Mouse (Mus musculus) heart, embryonic 11.5 days (tissue): ENCODE measurements around the gene Gp1ba. TPM values are rescaled to one million over a fixed set of nuclear protein-coding genes. Genes with fewer than 3 reads are reported as not detected.

ENCODE experiments used
- ATAC-seq: fragments of 200-750 bp; cut with Nextera tagmentation; replicated peaks from 2 replicates; pipeline ENCODE4 v1.8.0; 2017; ENCODE audit warnings: moderate library complexity; ENCODE audit not compliant: insufficient number of reproducible peaks, low FRiP score, low TSS enrichment
- H3K27ac ChIP-seq: fragments of 300-500 bp; sonication (generic); 2 replicates; pipeline ENCODE4 v1.5.1; 2014; ENCODE audit warnings: mild to moderate bottlenecking, low read depth, low read length
- H3K27me3 ChIP-seq: fragments of 300-500 bp; sonication (generic); 2 replicates; pipeline ENCODE4 v1.6.1; 2014; ENCODE audit warnings: mild to moderate bottlenecking, low read length, mixed read lengths; ENCODE audit not compliant: control insufficient read depth, insufficient read depth
- H3K36me3 ChIP-seq: fragments of 300-500 bp; sonication (generic); 2 replicates; pipeline ENCODE4 v1.6.1; 2014; ENCODE audit warnings: mild to moderate bottlenecking, low read length, moderate library complexity, mixed read lengths; ENCODE audit not compliant: control insufficient read depth, insufficient read depth
- H3K4me1 ChIP-seq: fragments of 300-500 bp; sonication (generic); 2 replicates; pipeline ENCODE4 v1.6.1; 2014; ENCODE audit warnings: low read length; ENCODE audit not compliant: control insufficient read depth, insufficient read depth
- H3K4me2 ChIP-seq: fragments of 300-500 bp; sonication (generic); 2 replicates; pipeline ENCODE4 v1.6.1; 2014; ENCODE audit warnings: mild to moderate bottlenecking, moderate library complexity
- H3K4me3 ChIP-seq: fragments of 300-500 bp; sonication (generic); 2 replicates; pipeline ENCODE4 v1.5.1; 2014; ENCODE audit warnings: low read depth, low read length
- H3K9ac ChIP-seq: fragments of 300-500 bp; sonication (generic); 2 replicates; pipeline ENCODE4 v1.6.1; 2014; ENCODE audit warnings: mild to moderate bottlenecking, low read depth, low read length, moderate library complexity
- H3K9me3 ChIP-seq: fragments of 300-500 bp; sonication (generic); replicated peaks from 2 replicates; pipeline ENCODE4 v1.6.1; 2016; ENCODE audit warnings: low read length; ENCODE audit not compliant: control insufficient read depth
- WGBS: fragments of 180-500 bp; shearing (Covaris S2); extraction: QIAGEN DNeasy Blood & Tissue Kit; methylation state at CpG from one replicate; pipeline ENCODE4 v1.1.7; 2014; ENCODE audit not compliant: insufficient replicate concordance; 5-methylcytosine and 5-hydroxymethylcytosine counted together
- polyA plus RNA-seq: library from polyadenylated mRNA; unstranded; fragments of >200 nt; fragmentation: Nextera tagmentation; extraction: Ambion mirVana; gene quantifications from 2 replicates; pipeline ENCODE4 v1.2.1, GENCODE M21; 2014

The Gp1ba gene
- polyA plus RNA-seq, 1 experiment from 2014 or later = 2.6 TPM

DNA sequence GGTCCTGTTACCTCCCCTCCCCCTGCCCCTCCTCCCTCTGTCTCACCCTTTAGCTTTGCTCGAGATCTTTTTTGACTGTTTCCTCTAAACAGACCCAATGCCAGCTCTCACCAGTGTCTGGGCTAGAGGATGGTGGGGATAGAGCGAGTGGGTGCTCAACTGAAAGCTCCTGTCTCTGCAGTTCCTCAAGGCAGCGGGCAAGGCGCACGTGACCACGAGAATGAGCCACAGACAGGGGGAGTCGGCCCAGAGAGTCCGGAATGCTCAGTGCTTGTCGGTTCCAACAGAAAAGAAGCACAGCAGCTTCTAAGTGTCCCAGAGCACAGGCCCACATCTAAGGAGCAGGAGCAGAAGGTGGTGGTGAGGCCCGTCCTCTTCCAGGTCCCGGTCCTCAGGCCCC is 35.6 kb downstream of the Gp1ba start:
- no peak overlapping the region for H3K27ac ChIP-seq
- H3K36me3 ChIP-seq = peaks cover 17% of the 10 kb centered on the region
- H3K9me3 ChIP-seq = no peaks in the 10 kb centered on the region
- no peak overlapping the region for H3K9ac ChIP-seq
- no peak overlapping the region for H3K4me2 ChIP-seq
- no peak for ATAC-seq
- 60% methylated on average over 11 of the region's 11 CpGs for WGBS
- H3K4me1 ChIP-seq = peaks cover 12% of the 10 kb centered on the region
- H3K27me3 ChIP-seq = no peaks in the 10 kb centered on the region
- no peak overlapping the region for H3K4me3 ChIP-seq

DNA sequence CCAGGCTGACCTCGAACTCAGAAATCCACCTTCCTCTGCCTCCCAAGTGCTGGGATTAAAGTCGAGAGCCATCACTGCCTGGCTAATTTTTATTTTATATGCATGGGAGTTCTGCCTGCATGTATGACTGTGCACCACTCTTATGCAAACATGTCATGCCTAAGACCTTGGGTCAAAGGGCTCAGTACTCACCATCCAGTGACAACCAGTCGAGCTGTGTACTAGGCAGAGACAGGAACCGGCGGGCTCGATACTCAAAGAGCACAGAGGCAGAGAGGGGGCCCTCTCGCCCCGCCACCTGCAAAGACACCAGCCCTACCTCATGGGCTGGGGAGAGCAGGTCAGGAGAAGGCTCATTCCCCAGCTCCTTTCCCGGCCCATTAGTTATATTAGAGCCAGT is 39.2 kb downstream of the Gp1ba start:
- peaks cover 5% of the 10 kb centered on the region for H3K4me1 ChIP-seq
- H3K27me3 ChIP-seq = no peaks in the 10 kb centered on the region
- H3K27ac ChIP-seq = no peak overlapping the region
- no peaks in the 10 kb centered on the region for H3K9me3 ChIP-seq
- H3K4me3 ChIP-seq = no peak overlapping the region
- H3K4me2 ChIP-seq = no peak overlapping the region
- WGBS = 69% methylated on average over 9 of the region's 9 CpGs
- no peak for ATAC-seq
- peaks cover 18% of the 10 kb centered on the region for H3K36me3 ChIP-seq
- no peak overlapping the region for H3K9ac ChIP-seq

DNA sequence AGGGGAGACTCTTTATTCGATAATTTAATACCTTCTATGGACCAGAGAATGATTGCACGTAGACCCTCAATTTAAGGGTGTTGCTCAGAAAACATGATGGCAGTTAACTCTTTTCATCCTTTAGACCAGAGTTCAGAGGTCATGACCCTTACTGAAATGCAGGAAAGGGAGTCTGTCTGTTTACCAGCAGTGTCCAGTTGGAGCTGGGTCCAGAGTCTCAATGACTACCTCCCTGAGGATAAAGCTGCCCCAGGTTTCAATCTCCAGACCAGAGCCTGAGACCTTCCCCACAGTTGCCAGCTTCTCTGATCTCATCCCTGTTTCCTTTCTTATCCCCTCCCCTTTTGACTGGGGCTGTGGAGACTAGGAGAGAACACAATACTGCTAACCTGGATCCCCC is 39.7 kb downstream of the Gp1ba start:
- Histone ChIP-seq H3K4me3 (no peak overlapping the region), H3K27me3 (no peaks in the 10 kb centered on the region), H3K36me3 (peaks cover 18% of the 10 kb centered on the region), H3K9ac (no peak overlapping the region), H3K4me1 (peaks cover 5% of the 10 kb centered on the region), H3K27ac (no peak overlapping the region), H3K4me2 (no peak overlapping the region), H3K9me3 (no peaks in the 10 kb centered on the region)
- no peak for ATAC-seq
- WGBS = 84% methylated on average over 2 of the region's 2 CpGs

DNA sequence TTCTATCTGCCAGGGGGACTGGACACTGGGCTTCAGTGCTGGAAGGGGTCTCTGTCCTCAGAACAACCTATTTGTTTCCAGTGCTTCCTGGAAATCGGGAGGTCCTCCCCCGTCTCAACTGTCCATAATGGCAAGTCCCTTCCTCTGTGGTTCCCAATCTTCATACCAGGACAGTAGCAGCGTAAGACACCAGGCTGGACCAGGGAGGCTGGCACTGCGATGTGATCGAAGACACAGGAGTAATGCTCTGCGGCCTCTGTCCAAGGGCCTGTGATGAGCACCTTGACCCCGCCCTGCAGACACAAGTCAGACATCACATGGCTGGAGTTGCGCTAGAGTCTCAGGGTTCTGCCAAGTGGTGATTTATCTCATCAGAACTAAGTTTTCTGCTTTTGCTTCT is 40.4 kb downstream of the Gp1ba start:
- Histone ChIP-seq H3K4me2 (no peak overlapping the region), H3K9ac (no peak overlapping the region), H3K4me1 (peaks cover 5% of the 10 kb centered on the region), H3K27ac (no peak overlapping the region), H3K27me3 (no peaks in the 10 kb centered on the region), H3K9me3 (no peaks in the 10 kb centered on the region), H3K4me3 (no peak overlapping the region), H3K36me3 (peaks cover 17% of the 10 kb centered on the region)
- ATAC-seq = no peak
- WGBS = 93% methylated on average over 8 of the region's 8 CpGs

DNA sequence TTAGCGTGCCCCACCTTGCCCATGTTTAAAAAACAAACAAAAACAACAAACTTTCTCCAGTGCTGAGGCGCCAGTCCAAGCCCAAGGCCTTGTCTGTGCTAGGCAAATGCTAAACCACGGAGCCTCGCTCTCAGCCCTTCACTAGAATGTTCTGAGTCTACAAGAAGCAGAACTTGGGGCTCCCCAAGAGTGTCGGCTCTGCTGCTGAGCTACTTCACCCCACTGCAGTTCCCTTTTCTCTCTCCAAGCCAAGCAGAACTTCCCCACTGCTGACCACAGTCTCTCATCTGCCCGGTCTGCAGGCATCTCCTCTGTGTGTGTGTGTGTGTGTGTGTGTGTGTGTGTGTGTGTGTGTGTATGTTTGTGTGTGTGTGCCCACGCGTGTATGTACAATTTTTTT is 41.0 kb downstream of the Gp1ba start:
- peaks cover 14% of the 10 kb centered on the region; the same call in 1 of the 2 replicates for H3K36me3 ChIP-seq
- no peak overlapping the region for H3K27ac ChIP-seq
- no peak overlapping the region for H3K9ac ChIP-seq
- peaks cover 5% of the 10 kb centered on the region for H3K4me1 ChIP-seq
- no peak overlapping the region for H3K4me2 ChIP-seq
- ATAC-seq = no peak
- 85% methylated on average over 8 of the region's 8 CpGs for WGBS
- no peaks in the 10 kb centered on the region for H3K27me3 ChIP-seq
- H3K9me3 ChIP-seq = no peaks in the 10 kb centered on the region
- H3K4me3 ChIP-seq = no peak overlapping the region

DNA sequence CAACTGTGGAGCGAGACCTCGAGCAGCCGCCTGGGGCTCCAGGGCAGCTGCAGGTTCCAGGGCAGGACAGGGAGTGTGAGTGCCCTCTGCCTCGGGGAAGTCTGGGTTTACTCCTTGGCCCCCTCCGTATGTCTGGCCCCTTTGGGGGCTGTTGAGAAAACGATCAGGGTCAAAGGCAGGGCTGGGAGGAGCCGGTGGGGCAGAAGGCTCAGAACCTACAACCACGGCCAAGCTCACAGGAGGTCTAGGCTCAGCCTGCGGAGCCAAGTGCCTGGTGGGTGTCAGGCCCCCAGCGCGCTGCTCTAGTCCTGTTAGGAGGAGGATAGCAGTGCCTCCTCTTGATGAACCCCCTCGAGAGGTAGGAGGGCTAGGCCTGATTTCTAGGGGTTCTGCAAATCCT is 42.2 kb downstream of the Gp1ba start:
- Histone ChIP-seq H3K27me3 (no peaks in the 10 kb centered on the region), H3K4me2 (no peak overlapping the region), H3K9me3 (no peaks in the 10 kb centered on the region), H3K4me3 (no peak overlapping the region), H3K4me1 (peaks cover 5% of the 10 kb centered on the region), H3K27ac (no peak overlapping the region), H3K36me3 (peaks cover 14% of the 10 kb centered on the region; the same call in 1 of the 2 replicates), H3K9ac (no peak overlapping the region)
- ATAC-seq = no peak
- whole genome bisulfite sequencing = 57% methylated on average over 12 of the region's 12 CpGs

DNA sequence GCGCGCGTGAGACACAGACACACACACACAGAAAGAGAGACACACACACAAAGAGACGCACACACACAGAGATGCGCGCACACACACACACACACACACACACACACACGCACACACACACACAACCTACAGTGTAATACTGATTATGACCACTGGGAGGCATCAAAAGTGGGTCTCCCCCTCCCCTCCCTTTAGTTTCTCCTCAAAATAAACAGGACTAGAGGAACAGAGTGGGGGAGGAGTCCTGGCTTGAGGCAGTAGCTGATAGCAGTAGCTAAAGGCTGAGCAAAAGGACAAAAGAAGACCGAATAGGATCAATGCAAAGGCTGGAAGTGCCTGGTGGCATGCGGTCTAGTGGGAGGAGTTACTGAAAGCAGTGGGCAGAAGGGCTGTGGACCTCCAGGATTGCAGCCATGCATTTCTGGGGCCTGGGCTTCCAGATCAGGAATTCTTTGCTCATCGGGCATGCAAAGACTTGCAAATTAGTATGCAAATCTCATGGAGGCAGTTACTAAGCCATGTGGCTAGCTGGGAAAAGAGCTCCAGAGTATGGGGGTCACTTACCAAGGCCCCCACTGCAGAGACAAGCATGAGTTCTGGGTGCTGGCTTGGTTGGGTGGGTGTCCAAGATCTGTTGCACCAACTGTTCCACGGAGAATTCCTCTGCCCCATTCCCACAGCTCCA is 43.1 kb downstream of the Gp1ba start:
- Histone ChIP-seq H3K27ac (no peak overlapping the region), H3K9ac (0 out of 2 replicates have a peak overlapping the region, but pooled peaks have one; percentile 34), H3K9me3 (no peaks in the 10 kb centered on the region), H3K27me3 (no peaks in the 10 kb centered on the region), H3K4me2 (peak overlapping the region; percentile 16), H3K4me3 (no peak overlapping the region), H3K4me1 (peaks cover 9% of the 10 kb centered on the region), H3K36me3 (peaks cover 14% of the 10 kb centered on the region; the same call in 1 of the 2 replicates)
- no peak for ATAC-seq
- 12% methylated on average over 11 of the region's 11 CpGs for WGBS

DNA sequence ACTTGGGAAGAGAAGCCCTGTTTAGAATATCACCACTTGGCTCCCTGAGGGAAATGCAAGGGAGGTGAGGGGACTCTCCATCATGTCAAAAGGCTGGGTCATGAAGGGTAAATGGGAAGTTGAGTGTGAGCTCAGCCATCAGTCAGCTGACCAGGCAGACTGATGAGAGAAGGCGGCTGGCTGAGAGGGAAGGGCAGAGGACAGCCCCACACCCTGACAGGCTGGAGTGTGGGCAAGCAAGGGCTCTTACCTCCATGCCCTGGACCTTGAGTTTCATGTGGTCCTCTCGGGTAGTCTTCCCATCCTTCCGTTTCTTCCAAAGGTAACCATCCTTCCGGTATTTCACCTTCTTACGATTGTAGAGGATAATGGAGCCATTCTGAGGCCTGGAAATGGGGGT is 44.7 kb downstream of the Gp1ba start:
- no peak overlapping the region for H3K4me2 ChIP-seq
- H3K9me3 ChIP-seq = no peaks in the 10 kb centered on the region
- no peak for ATAC-seq
- peaks cover 14% of the 10 kb centered on the region; the same call in 1 of the 2 replicates for H3K36me3 ChIP-seq
- no peaks in the 10 kb centered on the region for H3K27me3 ChIP-seq
- H3K4me1 ChIP-seq = peaks cover 16% of the 10 kb centered on the region
- WGBS = 83% methylated on average over 5 of the region's 5 CpGs
- H3K27ac ChIP-seq = no peak overlapping the region
- no peak overlapping the region for H3K9ac ChIP-seq
- no peak overlapping the region for H3K4me3 ChIP-seq
